Mouse (Mus musculus) liver, embryonic 12.5 days (tissue): ENCODE results near the gene Asic2. TPM values are rescaled to one million over a fixed set of nuclear protein-coding genes. Genes with fewer than 3 reads are reported as not detected.

ENCODE experiments used
- ATAC-seq: fragments of 200-750 bp; cut with Nextera tagmentation; 2 replicates; pipeline ENCODE4 v1.8.0; 2017; ENCODE audit warnings: moderate number of reproducible peaks, mild to moderate bottlenecking, moderate library complexity
- H3K27ac ChIP-seq: fragments of 300-500 bp; sonication (generic); 2 replicates; pipeline ENCODE4 v1.5.1; 2016; ENCODE audit warnings: mild to moderate bottlenecking
- H3K27me3 ChIP-seq: fragments of 300-500 bp; sonication (generic); replicated peaks from 2 replicates; pipeline ENCODE4 v1.6.1; 2016; ENCODE audit warnings: mild to moderate bottlenecking, moderate library complexity
- H3K36me3 ChIP-seq: fragments of 300-500 bp; sonication (generic); 2 replicates; pipeline ENCODE4 v1.6.1; 2016; ENCODE audit warnings: mild to moderate bottlenecking, moderate library complexity
- H3K4me1 ChIP-seq: fragments of 300-500 bp; sonication (generic); 2 replicates; pipeline ENCODE4 v1.6.1; 2016
- H3K4me2 ChIP-seq: fragments of 300-500 bp; sonication (generic); 2 replicates; pipeline ENCODE4 v1.6.1; 2016; ENCODE audit warnings: mild to moderate bottlenecking, moderate library complexity
- H3K4me3 ChIP-seq: fragments of 300-500 bp; sonication (generic); 2 replicates; pipeline ENCODE4 v1.5.1; 2016; ENCODE audit warnings: mild to moderate bottlenecking, moderate library complexity
- H3K9ac ChIP-seq: fragments of 300-500 bp; sonication (generic); 2 replicates; pipeline ENCODE4 v1.6.1; 2016; ENCODE audit warnings: mild to moderate bottlenecking, moderate library complexity
- H3K9me3 ChIP-seq: fragments of 300-500 bp; sonication (generic); replicated peaks from 2 replicates; pipeline ENCODE4 v1.6.1; 2016; ENCODE audit warnings: mild to moderate bottlenecking, moderate library complexity
- WGBS: fragments of 180-500 bp; shearing (Covaris S2); methylation state at CpG from one replicate; pipeline ENCODE4 v1.1.7; 2016; ENCODE audit not compliant: insufficient replicate concordance; 5-methylcytosine and 5-hydroxymethylcytosine counted together
- polyA plus RNA-seq: library from polyadenylated mRNA; unstranded; fragments of >200 nt; fragmentation: Nextera tagmentation; extraction: Ambion mirVana; gene quantifications from 2 replicates; pipeline ENCODE4 v1.2.1, GENCODE M21; 2016

The Asic2 gene
- polyA plus RNA-seq, 1 experiment from 2014 or later: 0.06 TPM

DNA sequence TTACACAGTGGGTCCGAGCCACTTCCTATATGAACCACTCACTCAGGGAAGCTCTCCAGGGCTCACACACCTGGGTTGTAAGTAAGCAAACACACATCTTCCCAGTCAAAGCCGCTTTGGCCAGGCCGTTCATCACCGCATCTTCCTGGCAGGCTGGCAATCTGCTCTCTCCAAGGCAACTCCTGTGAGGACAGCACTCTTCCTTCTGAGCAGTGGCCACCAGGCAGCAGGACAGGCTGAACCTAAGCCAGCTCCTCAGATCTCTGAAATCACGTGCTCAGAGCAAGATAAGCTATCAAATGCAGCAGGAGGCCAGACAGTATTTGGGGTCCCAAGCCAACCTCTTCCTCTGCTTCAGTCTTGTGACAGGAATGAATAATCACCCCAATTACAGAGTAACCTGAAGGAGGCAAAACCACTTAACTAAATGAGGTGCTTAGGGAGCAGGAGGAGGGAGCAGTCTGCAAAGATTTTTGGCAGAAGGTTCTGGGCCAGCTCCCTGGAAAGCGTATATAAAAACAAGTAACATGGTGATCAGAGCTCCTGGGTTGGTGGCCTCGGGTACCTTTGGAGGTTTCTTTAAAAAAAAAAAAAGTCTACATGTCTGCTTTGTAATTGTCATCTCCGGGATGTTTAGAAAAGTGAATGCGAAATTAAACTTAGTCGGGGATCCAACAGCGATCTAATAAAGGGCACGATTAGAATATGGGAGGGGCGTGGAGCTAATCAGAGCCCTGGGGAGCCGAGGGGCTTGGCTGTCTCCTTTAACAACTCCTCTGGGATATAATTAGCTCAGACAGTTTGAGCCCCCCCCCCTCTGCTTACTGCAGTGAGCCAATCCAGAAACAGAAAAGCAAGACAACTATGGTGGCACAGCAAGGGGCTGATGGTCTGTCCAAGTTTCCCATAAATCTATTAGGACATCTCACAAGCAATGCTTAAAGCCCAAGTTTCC is 450.0 kb downstream of the Asic2 start:
- no peak overlapping the region for H3K9ac ChIP-seq
- H3K27me3 ChIP-seq: no peaks in the 10 kb centered on the region
- H3K4me1 ChIP-seq: no peaks in the 10 kb centered on the region
- ATAC-seq: no peak
- no peak overlapping the region for H3K4me3 ChIP-seq
- no peaks in the 10 kb centered on the region for H3K9me3 ChIP-seq
- no peak overlapping the region for H3K4me2 ChIP-seq
- 32% methylated on average over 14 of the region's 14 CpGs for WGBS
- no peak overlapping the region for H3K27ac ChIP-seq
- H3K36me3 ChIP-seq: no peaks in the 10 kb centered on the region

DNA sequence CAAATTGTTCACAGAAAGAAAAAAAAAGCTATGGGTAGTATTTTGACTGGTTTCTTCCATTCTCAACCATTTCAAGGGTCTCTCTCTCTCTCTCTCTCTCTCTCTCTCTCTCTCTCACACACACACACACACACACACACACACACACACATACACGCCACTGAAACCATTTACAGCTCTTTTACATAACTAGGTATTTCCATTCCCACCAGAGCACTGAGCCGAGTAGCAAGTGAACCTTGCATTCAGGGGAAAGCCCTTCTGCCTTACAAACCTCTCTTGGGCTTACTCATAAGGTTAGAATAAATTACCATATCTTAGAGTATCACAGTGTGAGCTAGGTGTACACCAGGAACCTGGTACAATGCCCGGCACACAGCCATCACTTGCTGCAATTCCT is 452.5 kb downstream of the Asic2 start:
- no peaks in the 10 kb centered on the region for H3K9me3 ChIP-seq
- H3K4me2 ChIP-seq: no peak overlapping the region
- H3K27ac ChIP-seq: no peak overlapping the region
- H3K4me1 ChIP-seq: no peaks in the 10 kb centered on the region
- no peak overlapping the region for H3K9ac ChIP-seq
- no peaks in the 10 kb centered on the region for H3K36me3 ChIP-seq
- ATAC-seq: no peak
- no peaks in the 10 kb centered on the region for H3K27me3 ChIP-seq
- H3K4me3 ChIP-seq: no peak overlapping the region
- WGBS: 62% methylated on average over 3 of the region's 3 CpGs

DNA sequence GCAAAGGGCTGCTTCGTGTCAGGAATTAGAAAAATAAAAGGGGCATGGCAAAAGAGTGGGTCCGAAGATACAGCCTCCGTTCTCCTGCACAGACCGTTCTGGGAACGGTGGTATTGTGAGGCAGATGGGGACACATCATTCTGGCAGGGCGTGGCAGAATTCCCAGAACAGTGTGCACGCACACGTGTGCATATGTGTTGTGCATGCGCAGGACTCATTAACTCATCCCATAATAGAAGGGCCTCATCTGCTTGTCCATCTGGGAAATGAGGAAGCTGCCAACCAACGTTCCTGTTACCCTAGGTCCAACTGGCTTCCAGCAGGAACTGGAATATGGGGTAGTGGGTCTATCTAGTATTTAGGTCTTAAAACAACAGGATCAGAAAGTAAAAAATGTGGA is 455.8 kb downstream of the Asic2 start:
- Histone ChIP-seq H3K9ac (no peak overlapping the region), H3K27me3 (no peaks in the 10 kb centered on the region), H3K4me3 (no peak overlapping the region), H3K9me3 (no peaks in the 10 kb centered on the region), H3K4me1 (no peaks in the 10 kb centered on the region), H3K27ac (no peak overlapping the region), H3K36me3 (no peaks in the 10 kb centered on the region), H3K4me2 (no peak overlapping the region)
- ATAC-seq: no peak
- WGBS: 66% methylated on average over 10 of the region's 10 CpGs

DNA sequence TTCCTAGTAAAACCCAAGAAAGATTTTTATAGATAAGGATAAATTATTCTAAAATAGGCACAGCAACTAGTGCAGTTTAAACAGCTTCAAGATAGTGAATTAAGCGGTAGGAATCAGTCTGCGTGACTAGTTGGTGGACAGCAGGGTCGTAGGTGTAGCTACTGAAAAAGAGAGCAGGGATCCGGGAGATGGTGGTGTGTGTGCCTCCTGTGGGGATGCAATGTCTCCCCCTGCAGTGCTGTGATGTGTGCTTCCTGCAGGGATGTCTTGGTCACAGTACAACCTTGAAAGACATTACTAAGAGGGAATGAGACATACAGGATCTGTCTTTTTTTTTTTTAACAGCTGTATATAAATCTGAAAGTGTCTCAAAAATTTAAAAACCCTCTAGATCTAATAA is 456.9 kb downstream of the Asic2 start:
- Histone ChIP-seq H3K9me3 (no peaks in the 10 kb centered on the region), H3K36me3 (no peaks in the 10 kb centered on the region), H3K4me1 (no peaks in the 10 kb centered on the region), H3K27ac (no peak overlapping the region), H3K9ac (no peak overlapping the region), H3K4me2 (no peak overlapping the region), H3K27me3 (no peaks in the 10 kb centered on the region), H3K4me3 (no peak overlapping the region)
- WGBS: 51% methylated on average over 4 of the region's 4 CpGs
- ATAC-seq: no peak

DNA sequence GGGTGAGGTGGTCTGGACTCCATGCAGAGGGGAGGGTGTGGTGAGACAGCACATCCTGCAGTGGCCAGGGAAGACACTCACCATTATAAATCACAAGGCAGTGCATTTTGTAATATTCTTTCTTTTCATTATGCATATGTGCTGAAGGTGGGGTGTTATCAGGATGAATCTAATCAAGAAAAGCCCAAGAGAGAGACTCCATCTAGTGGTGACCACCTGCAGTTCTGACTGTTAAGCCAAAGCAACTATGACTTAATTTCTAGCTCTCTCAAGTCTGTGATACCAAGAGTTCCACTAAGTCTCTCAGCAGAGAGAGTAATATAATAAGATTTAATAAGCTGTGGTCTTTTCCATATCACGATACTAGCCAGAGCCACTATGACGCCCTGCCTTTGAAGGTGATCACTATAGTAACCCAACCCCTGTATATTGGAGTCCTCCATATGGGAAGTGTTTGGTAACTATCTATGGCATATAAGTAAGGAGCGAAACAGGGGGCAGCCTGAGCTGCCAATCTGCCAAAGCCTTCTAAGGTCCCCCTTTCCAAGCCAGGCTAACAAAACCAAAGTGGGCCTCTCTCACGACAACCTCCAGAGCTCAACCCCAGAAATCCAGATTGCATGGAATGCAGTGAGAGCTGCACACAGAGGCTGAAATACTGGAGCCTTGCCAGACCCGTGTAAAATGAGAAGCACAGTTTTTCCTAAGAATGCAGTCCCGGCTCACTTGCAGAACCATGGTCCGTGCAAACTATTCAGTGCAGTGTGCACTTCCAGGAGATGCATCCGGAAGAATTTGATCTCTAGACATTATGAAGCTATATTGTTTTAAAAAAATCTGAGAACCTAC is 459.6 kb downstream of the Asic2 start:
- H3K9me3 ChIP-seq: no peaks in the 10 kb centered on the region
- no peak overlapping the region for H3K4me3 ChIP-seq
- H3K36me3 ChIP-seq: no peaks in the 10 kb centered on the region
- WGBS: 63% methylated on average over 8 of the region's 8 CpGs
- H3K27me3 ChIP-seq: no peaks in the 10 kb centered on the region
- no peak for ATAC-seq
- no peaks in the 10 kb centered on the region for H3K4me1 ChIP-seq
- H3K27ac ChIP-seq: no peak overlapping the region
- H3K4me2 ChIP-seq: no peak overlapping the region
- H3K9ac ChIP-seq: no peak overlapping the region

DNA sequence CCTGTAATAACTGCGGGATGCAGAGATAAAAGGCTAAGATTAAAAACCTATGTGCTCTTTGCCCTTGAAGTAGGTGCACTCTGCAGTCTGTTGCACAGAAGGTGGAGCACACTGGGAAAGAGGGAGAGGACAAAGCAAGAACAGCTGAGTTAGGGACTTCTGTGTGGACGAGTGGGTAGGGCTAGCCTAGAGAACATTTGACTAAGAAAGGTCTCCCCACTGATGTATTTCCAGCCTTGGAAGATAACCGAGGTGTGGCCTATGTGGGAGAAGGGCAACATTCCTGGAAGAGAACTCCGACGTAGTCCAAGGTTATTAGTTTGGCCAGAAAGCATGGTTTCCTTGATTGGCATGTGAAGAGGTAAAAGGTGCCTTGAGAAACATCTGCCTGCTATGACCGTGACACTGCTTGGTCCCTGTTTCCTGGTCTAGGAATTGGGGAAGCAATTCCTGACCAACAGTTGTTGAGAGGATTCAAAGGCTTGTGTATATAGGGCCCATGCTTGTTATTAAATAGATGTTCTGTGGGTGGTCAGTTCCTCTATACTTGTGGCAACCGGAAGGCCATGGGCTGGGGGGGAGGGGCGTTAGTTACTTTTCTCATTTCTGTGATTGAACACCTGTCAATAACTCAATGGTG is 463.3 kb downstream of the Asic2 start:
- no peaks in the 10 kb centered on the region for H3K9me3 ChIP-seq
- no peak overlapping the region for H3K27ac ChIP-seq
- H3K36me3 ChIP-seq: no peaks in the 10 kb centered on the region
- H3K4me3 ChIP-seq: no peak overlapping the region
- H3K27me3 ChIP-seq: no peaks in the 10 kb centered on the region
- H3K4me1 ChIP-seq: no peaks in the 10 kb centered on the region
- no peak overlapping the region for H3K4me2 ChIP-seq
- 60% methylated on average over 8 of the region's 8 CpGs for WGBS
- ATAC-seq: no peak
- no peak overlapping the region for H3K9ac ChIP-seq

DNA sequence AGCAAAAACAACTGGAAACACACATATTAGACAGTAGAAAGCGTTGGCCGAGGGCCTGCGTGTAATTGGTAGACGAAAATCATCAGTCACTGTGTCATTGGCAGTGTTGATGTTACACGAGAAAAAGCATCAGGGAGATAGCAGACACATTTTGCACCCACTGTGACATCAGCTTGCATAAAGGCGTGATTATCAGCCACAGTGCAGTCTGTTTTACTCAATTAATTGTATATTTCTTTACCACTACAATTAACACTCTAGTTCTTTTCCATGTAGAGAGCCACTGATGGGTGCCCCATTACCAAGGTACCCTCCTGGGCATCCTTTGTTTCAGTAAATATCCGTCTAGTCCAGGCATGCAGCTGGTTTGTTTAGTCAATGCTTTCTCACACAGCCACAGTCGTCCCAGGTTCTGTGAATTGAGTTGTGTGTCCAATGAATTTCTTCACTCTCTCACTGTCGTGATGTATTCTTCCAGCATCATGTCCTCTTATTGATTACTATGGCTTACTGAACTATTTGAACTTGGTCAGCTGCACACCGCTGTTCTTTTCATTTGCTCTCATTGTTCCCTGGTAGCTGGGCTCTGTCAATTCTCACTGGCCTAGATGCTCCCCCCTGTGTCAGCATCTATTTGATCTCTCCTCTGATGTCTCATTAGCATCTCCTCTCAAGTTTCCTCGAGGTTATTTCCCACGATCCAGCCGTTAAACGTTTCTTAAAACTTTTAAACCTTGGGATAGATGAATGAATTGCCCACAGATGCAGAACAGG is 466.6 kb downstream of the Asic2 start:
- Histone ChIP-seq H3K4me1 (no peaks in the 10 kb centered on the region), H3K4me2 (no peak overlapping the region), H3K9ac (no peak overlapping the region), H3K4me3 (no peak overlapping the region), H3K27ac (no peak overlapping the region), H3K36me3 (no peaks in the 10 kb centered on the region), H3K27me3 (no peaks in the 10 kb centered on the region), H3K9me3 (no peaks in the 10 kb centered on the region)
- 49% methylated on average over 14 of the region's 14 CpGs for WGBS
- no peak for ATAC-seq

DNA sequence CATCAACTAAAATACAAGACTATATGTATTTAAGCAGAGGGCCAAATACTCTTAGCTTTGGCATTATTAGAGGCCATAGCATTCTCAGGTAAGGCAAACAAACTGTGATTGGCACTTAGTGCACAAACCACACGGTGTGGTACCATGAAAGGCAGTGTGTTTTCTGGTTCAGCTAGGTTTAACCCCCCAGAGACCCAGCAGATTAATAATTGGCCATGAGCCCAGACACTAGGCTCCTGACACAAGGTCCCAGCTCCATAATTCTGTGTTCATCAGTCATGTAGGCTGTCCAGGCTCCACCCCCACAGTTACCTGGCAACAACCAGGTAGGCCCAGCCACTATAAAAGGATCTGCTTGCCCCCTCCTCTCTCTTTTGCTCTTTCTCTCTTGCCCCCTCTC is 469.3 kb downstream of the Asic2 start:
- no peak overlapping the region for H3K4me2 ChIP-seq
- H3K9ac ChIP-seq: no peak overlapping the region
- H3K27ac ChIP-seq: no peak overlapping the region
- ATAC-seq: no peak
- H3K4me3 ChIP-seq: no peak overlapping the region
- H3K4me1 ChIP-seq: no peaks in the 10 kb centered on the region
- no peaks in the 10 kb centered on the region for H3K9me3 ChIP-seq
- 60% methylated on average over 1 of the region's 1 CpGs for WGBS
- H3K36me3 ChIP-seq: no peaks in the 10 kb centered on the region
- H3K27me3 ChIP-seq: no peaks in the 10 kb centered on the region

DNA sequence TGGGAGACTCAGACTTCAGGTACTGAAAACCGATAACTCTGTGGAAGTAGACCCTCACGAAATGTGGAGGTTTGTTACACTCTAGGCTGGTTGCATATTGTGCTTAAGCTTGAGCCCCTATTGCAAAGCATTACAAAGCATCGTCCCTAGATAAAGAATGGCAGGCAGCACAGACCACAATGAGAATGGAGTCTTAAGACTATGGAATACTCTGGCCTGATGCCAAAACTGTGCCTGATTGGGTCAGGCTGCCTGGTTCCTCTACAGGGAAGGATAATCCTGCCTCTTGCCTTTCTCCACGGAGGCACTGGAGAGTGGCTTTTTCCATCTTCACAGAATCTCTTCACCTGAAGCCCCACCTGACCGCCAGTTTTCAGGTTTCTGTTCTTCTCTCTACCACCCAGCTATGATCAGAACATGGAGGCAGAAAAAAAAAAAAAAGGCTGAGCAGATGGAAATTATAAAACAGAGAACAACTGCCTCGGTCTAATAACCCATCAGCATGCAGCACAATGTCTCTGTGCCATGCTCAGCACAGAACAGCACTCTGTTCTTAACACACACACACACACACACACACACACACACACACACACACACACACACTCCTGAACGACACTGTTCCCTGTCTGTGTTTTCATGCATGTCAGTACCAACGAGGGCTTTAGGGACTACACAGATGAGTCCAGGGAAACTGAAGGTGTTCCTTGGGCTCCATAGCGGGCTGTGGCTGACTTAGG is 470.4 kb downstream of the Asic2 start:
- Histone ChIP-seq H3K9me3 (no peaks in the 10 kb centered on the region), H3K4me2 (no peak overlapping the region)
- WGBS: 47% methylated on average over 9 of the region's 9 CpGs

DNA sequence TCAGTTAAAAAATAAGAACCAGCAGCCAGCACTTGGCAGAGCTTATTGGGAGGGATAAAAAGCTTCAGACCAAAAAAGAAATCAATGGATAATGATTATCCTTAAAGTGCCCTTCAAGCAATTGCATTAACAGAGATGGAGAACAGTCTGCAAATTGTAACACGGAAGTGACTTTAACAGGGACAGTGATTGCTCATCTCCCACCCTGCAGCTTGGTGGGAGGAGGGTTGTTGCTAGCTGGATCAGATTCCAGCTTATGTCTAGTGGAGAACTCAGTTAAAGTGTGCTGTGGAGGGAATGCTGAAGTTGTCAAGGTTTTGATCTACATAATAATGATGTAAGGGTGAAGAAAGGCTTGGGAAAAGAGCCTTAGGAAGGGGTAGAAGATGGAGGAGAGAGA is 471.8 kb downstream of the Asic2 start:
- ATAC-seq: no peak
- Histone ChIP-seq H3K4me2 (no peak overlapping the region), H3K27me3 (no peaks in the 10 kb centered on the region), H3K9me3 (no peaks in the 10 kb centered on the region), H3K4me3 (no peak overlapping the region), H3K36me3 (no peaks in the 10 kb centered on the region), H3K9ac (no peak overlapping the region), H3K27ac (no peak overlapping the region), H3K4me1 (no peaks in the 10 kb centered on the region)
- WGBS: 36% methylated on average over 1 of the region's 1 CpGs

More for the DNA sequence above, 470.4 kb downstream of the Asic2 start:
- Histone ChIP-seq H3K27me3 (no peaks in the 10 kb centered on the region), H3K9ac (no peak overlapping the region), H3K36me3 (no peaks in the 10 kb centered on the region), H3K4me3 (no peak overlapping the region), H3K4me1 (no peaks in the 10 kb centered on the region), H3K27ac (no peak overlapping the region)
- ATAC-seq: no peak

DNA sequence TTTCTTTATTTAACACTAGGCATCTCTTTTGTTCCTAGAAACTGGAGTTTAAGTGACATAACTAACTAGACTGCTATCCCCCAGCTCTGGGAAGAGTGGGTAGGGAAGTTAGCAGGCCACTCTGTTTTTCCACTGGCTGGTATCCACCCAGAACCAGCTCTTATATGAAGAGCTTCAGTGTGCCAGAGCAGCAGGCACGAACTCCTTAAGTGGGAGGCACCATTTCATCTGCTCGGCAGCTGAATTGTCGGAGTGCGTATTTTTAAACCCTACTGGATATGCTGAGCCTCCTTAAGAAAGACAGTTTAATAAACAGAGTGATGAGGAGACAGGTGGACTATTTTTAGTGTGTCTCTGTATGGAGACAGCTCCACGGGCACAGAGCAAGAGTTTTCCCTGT is 475.9 kb downstream of the Asic2 start:
- Histone ChIP-seq H3K4me1 (no peaks in the 10 kb centered on the region), H3K4me2 (no peak overlapping the region), H3K4me3 (no peak overlapping the region), H3K9ac (no peak overlapping the region), H3K27ac (no peak overlapping the region), H3K27me3 (no peaks in the 10 kb centered on the region), H3K36me3 (no peaks in the 10 kb centered on the region), H3K9me3 (no peaks in the 10 kb centered on the region)
- WGBS: 75% methylated on average over 5 of the region's 5 CpGs
- ATAC-seq: no peak
